Mouse (Mus musculus) cerebellum, adult 9-11 months (tissue): ENCODE data around the gene Zfp961.
A peak's percentile ranks its signal among the peaks of the same experiment; 100 is the strongest.
"Not testable (repeated sequence)": the region's sequence is repeated elsewhere in the genome, so short reads cannot be mapped to it uniquely, and the experiment has no call there.

Source experiments
- DNase-seq: peaks from one replicate; pipeline ENCODE4 v3.0.0; 2022

Zfp961 gene

DNA sequence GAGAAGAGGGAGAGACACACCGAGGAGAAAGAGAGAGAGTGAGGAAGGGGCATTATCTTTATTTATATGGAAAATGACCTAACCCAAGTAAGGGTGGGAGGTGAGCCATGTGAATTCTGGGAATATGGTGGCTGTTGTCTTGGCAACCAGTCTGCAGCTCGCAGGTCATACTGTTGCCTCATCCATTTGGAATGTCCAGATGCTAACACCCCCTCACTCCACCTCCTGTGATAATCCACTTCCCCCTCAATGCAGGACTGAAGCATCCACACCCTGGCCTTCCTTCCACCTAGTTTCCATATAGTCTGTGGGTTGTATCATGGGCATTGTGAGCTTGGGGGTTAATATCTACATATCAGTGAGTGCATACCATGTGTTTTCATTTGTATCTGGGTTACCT, 69.0 kb downstream of the Zfp961 start:
- DNase-seq: no peak

DNA sequence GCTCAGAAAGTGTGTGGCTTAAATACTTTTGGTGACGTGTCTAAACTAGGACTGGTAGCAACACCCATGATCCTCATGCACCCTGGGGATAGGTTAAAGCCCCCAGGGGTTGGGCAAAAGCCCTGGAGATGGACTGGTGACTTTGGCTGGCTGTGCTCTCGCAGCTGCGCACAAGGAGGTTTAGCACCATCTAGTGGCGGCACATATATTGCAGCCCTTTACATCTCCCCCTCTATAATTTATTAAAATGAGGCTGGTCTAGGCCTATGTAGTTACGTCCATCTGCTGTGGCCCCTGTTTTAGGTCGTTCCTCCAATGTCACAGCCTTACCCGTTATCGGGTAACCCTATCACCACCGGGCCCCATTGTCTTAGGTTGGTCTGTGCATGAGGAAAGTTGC, 74.0 kb downstream of the Zfp961 start:
- DNase-seq: peak; percentile 27

DNA sequence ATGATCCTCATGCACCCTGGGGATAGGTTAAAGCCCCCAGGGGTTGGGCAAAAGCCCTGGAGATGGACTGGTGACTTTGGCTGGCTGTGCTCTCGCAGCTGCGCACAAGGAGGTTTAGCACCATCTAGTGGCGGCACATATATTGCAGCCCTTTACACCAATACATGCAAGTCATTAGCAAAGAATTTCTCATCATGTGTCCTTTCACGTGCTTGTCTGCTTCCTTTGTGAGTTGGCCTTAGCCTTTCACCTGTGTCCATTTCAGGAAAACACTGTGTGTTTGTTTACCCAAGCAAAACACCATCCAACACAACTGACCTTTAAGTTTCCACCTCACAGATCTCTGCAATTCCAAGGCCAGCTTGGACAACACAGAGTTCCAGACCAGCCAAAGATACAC, 82.1 kb downstream of the Zfp961 start:
- peak; percentile 36 for DNase-seq

DNA sequence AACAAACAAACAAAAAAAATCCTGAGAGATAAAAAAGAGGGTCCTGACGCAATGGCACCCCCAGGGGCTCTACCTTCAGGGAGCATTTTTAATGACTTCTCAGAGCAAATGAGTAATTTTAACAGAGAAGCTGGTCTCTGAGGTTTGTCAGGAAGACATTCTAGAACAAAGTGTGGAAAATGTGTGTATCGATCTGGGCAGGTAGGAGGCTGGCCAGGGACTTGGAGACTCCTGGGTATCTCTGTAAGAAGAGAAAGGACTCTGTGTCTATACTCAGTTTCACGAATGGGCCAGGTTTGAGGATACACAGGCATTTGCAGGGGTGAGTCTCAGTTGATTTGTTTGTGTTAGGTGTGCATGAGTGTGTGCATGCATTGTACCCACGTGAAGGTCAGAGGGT, 90.1 kb downstream of the Zfp961 start, which contains the start of gene Olfr372:
Gene Olfr372 (plus strand): TSS at position 301 of the 400 bp plus-strand sequence.
- DNase-seq: not testable (repeated sequence)

DNA sequence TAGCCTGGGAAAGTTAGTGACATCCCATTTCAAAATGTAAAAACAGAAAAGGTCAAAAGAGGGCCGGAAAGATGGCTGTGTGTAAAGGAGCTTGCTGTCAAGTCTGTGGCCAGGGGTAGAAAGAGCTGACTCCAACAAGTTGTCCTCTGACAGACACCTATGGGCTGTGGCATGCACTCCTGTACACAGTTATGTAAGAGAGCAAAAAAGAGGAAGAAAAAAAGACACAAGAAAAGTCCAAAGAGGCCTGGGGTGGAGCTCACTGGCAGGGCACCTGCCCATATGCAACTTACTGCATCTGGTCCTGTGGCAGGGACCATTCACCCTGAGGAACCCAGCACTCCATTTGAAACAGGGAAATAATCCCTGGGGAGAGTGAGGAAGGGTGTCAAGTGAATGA, 91.7 kb downstream of the Zfp961 start:
- DNase-seq: no peak
